Mouse (Mus musculus): Measurements from ENCODE around the gene Lrrfip1. TPM values are rescaled to one million over a fixed set of nuclear protein-coding genes. Genes with fewer than 3 reads are reported as not detected.

Lrrfip1 gene
- total RNA-seq, 4 experiments from 2014 or later, result 56.4 to 65.5 (median 60.6) TPM

- DNase-seq (ENCODE audit: low spot score in 2 of 2), result no peak
Measured at GRCm38 (mm10) chr1:91122121-91122520, 123.6 kb downstream of the Lrrfip1 start.

DNA sequence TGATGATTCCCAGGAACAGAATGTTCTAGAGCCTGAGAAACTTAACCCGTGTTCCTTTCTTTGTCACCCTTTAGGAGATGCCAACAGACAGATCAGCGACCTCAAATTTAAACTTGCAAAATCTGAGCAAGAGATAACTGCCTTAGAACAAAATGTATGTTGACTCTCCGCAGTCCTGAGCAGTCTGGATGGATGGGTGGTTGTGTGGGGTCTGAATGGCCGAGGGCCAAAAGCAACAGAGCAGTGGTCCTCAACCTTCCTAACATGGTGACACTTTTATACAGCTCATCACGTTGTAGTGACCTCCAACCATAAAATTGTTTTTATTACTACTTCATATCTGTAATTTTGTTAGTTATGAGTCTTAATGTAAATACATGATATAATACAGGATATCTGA is 124.5 kb downstream of the Lrrfip1 start:
- no peak for DNase-seq (ENCODE audit: low spot score in 2 of 2)

- DNase-seq (ENCODE audit: low spot score in 2 of 2), result no peak
Measured at GRCm38 (mm10) chr1:91123466-91123865, 124.9 kb downstream of the Lrrfip1 start.

GRCm38 (mm10) chr1:91128849-91129248 is 130.3 kb downstream of the Lrrfip1 start:
- no peak for DNase-seq (ENCODE audit: low spot score in 2 of 2)

DNA sequence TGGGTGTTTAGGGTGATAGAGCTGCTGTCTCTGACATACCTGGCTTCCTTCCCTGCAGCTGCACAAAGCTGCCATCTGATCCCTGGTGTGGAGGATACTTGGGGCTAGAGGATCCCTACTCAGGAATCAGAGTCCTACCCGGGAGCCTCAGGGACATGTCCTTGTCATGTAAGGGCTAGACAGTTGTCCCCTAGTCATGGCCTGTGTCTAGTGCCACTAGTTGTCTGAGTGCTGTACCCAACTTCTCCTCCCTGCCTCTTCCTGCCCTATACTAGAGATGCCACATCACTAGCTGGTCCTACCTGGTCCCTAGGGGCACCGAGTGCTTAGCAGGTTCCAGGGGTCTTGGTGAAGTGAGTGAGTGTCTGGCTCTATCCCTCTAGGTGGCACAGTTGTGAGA is 138.5 kb downstream of the Lrrfip1 start:
- no peak for DNase-seq (ENCODE audit: low spot score in 2 of 2)

DNA sequence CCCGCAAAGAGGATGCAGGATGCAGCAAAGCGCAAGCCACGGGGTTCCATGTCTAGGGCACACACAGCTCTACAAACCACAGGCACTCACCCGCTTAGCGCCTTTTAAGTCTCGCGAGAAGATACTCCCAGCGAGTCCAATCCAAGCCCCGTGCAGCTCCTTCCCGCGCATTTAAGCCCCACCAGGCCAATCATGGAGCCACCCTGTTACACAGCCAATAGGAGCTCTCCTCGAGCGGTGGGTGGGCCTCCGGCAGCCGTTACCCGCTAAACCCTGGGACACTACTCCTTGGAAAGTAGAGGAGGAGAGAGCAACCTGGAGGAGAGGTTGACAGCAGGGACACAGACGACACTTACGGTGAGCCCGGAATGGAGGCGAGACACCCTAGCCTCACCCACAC is 146.3 kb downstream of the Lrrfip1 start, which contains the start of gene Rbm44:
Rbm44 (plus strand) TSS at position 277 of the 400 bp plus-strand sequence.
- no peak for DNase-seq (ENCODE audit: low spot score in 2 of 2)

- no peak for DNase-seq (ENCODE audit: low spot score in 2 of 2)
Measured at GRCm38 (mm10) chr1:91151509-91151908, 153.0 kb downstream of the Lrrfip1 start.

GRCm38 (mm10) chr1:91166798-91167197 is 168.3 kb downstream of the Lrrfip1 start:
- no peak for DNase-seq (ENCODE audit: low spot score in 2 of 2)

GRCm38 (mm10) chr1:91169157-91169556 is 170.6 kb downstream of the Lrrfip1 start:
- DNase-seq (ENCODE audit: low spot score in 2 of 2), result no peak

GRCm38 (mm10) chr1:91174796-91175195 is 176.3 kb downstream of the Lrrfip1 start:
- DNase-seq (ENCODE audit: low spot score in 2 of 2), result no peak

DNA sequence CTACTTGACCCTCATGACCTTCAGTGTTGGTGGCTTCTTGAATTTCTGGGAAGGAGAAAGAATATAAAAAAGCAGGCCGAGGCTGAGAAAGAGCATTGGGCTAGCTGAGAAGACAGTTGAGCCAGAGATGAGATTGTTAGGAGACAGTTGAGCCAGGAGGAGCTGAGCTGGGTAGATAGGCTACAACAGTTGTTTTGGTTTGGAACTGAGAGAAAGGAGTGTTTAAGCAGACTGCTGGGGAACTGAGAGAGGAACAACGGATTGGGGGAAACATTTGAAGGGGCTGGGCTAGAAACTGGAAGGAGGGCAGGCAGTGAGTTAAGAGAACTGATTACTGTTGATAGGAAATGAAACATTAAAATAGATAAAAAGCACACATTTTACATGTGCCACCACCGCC is 177.5 kb downstream of the Lrrfip1 start:
- no peak for DNase-seq (ENCODE audit: low spot score in 2 of 2)

GRCm38 (mm10) chr1:91176871-91177270 is 178.3 kb downstream of the Lrrfip1 start:
- no peak for DNase-seq (ENCODE audit: low spot score in 2 of 2)

Other genes starting within 250 kb of the Lrrfip1 start
- 1 to 10 TPM; 5.9 to 9.2 (median 7.0) TPM for gene Col6a3, start 154.8 kb upstream of the Lrrfip1 start, total RNA-seq (2022)
- 1 to 10 TPM; 1.8 to 4.0 (median 2.7) TPM for gene Mlph, start 83.7 kb upstream of the Lrrfip1 start, total RNA-seq (2022)
- not detected for gene Prlh, start 45.6 kb upstream of the Lrrfip1 start, total RNA-seq (2022)
- under 1 TPM in 1 of 4 experiments, not detected in 3; 0.59 TPM for gene Rab17, start 29.1 kb upstream of the Lrrfip1 start, total RNA-seq (2022)
- gene Rbm44, start 146.4 kb downstream of the Lrrfip1 start, total RNA-seq (2022), result not detected
- 10 to 100 TPM; 50.9 to 58.7 (median 52.5) TPM for gene Ramp1, start 181.1 kb downstream of the Lrrfip1 start, total RNA-seq (2022)

Measured in left cerebral cortex, adult 8-10 months (tissue).